Mouse (Mus musculus) A20 (cell line): ENCODE data around the gene F830045P16Rik.
A peak's percentile ranks its signal among the peaks of the same experiment; 100 is the strongest.
"Not testable (repeated sequence)": the region's sequence is repeated elsewhere in the genome, so short reads cannot be mapped to it uniquely, and the experiment has no call there.

Source experiments
- DNase-seq: peaks from one replicate; pipeline ENCODE4 v3.0.0-alpha.2; 2011; ENCODE audit warnings: low read depth, low spot score

Gene F830045P16Rik

DNA sequence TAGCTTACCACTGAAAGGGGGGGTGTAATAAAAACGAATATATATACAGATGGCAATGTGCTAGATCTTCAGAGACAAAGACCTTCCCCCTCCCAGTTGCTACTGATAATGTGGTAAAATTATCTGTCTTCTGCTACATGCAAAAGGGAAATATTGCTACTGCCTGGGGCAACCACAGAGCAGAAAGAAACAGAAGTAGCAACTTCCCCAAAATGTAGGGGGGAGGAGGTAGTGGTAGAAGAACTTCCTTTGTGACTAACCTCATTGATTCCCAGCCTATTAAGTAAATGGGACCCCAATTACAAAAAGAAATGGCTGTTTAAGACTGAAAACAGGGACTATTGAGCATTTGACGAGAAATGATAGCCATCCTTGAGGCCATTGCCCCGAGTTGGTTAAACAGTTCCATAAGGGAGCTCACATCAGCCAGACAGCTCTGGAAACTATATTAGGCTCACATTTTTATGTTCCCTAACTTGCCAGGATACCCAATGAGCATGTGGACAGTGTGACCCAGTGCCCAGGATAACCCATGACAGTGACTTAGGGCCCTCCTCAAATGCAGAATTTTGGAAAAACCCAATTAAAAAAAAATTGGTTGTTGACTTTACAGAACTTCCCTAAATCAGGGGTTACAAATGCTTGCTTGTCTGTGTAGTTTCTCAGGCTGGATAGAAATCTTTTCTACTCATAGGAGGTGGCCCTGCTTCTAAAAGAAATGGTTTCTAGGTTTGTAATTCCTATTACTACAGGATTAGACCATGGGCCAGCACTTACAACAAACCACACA is 46.7 kb downstream of the F830045P16Rik start:
- DNase-seq: peak; percentile 84

DNA sequence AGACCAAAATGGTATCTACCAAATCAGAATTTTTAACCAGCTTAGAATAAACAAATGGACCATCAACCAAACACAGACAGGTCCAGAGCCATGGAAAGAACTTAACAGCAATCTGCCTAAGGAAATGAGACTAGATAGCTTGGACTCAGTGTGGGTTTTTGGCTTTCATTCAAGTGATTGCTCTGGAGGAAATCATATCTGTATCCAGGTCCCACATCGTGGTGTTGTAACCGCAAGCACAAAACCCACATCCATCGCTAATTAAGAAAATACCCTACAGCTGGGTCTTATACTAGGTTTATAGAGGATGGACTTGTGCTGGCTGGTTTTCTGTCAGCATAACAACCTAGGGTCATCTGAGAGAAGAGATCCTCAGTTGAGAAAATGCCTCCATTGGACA is 53.3 kb downstream of the F830045P16Rik start:
- no peak for DNase-seq

DNA sequence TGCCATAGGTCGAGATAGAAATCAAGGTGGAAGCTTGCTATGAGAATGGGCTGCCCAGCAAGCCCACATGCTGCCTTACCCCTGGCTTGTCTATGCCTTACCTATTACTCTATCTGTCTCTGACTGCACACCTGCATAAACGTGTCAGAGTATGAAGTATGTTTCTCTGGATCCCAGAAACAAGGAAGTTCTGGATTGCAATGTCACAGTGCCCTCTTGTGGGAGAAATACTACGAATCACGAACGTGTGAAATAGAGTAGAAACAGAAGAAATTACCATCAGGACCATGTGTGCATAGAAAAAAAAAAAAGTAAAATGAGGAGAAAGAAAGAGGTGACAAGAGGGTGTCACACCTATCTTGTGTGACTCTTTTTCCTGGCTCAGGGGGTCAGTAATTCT is 64.5 kb downstream of the F830045P16Rik start:
- peak; percentile 51 for DNase-seq

DNA sequence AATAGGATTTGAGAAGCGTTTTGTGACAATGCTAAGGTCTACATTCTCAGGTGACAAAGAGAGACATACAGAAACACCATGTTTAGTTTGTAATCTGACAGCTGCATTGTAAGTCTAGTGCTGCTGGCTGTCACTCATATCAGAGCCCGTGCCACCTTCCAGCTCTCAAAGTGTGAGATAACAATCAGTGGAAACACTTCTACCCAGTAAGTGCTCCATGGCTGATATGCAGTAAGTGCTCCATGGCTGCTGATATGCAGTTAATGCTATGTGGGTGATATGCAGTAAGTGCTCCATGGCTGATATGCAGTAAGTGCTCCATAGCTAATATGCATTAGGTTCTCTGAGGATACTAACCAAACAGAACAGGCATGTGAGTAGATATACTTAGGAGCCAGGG is 65.6 kb downstream of the F830045P16Rik start:
- no peak for DNase-seq

DNA sequence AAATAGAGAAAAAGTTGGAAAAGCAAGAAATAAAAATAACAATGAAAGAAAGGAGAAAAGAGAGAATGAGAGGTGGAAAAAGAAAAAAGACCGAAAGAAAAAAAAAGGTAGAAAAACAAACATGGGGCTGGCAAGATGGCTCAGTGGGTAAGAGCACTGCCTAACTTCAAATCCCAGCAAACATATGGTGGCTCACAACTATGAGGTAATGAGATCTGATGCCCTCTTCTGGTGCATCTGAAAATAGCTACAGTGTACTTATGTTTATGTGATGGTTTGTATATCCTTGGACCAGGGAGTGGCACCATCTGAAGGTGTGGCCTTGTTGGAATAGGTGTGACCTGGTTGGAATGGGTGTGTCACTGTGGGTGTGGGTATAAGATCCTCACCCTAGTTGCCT is 97.6 kb downstream of the F830045P16Rik start:
- DNase-seq: not testable (repeated sequence)

DNA sequence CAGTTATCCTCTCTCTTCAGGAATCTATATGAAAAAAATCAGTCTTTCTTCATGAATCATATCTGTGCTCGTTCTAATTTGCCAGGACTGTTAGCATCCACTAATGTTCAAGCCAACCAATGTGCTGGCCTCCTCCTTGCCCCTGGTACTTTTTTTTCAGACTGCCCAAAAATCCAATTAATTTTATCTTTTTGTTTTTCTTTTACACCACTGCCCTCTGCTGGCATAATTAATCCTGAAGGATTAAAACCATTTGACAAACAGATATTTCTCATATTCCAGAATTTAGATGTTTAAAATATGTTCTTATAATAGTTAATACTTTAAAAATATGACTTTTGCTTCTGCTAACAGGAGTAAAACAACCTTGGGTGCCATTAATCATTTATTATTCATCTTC is 101.2 kb downstream of the F830045P16Rik start:
- DNase-seq: peak; percentile 40

- no peak for DNase-seq
These were observed 112.7 kb downstream of the F830045P16Rik start for GRCm38 (mm10) chr2:129423741-129424140.

DNA sequence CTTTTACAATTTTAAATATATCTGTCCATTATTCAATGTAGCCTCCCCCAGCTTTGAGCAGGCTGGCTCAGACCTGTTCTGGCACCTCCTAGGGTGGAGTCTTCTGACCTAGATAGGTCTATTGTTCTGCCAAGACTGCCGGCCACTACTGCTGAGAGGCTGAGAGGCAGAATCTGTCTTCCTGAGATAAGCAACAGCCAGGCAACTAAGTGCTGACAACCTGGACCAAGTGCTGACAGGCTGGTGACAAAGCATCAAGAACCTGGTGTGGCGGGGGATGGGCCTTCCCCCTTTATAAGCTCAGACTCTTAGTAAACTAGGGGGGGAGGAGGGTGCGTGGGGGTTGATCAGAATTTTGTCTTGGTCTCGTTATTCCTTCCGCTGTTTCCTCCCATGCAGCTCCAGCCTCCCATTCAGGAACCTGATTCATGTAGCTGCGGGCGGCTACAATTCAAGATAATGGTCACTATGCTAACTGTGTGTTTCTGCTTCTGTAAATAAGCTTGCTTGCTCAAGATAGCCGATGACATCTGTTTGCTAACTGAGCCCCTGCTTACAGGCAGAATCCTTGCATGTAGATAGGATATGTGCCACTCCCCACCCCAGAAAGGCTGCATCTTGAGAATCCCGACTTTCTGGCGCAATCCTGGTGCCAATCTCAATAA is 115.4 kb downstream of the F830045P16Rik start:
- DNase-seq: no peak

- no peak for DNase-seq
These were observed 117.0 kb downstream of the F830045P16Rik start for GRCm38 (mm10) chr2:129419361-129419880.

- DNase-seq: no peak
These were observed 121.8 kb downstream of the F830045P16Rik start for GRCm38 (mm10) chr2:129414593-129414992.

DNA sequence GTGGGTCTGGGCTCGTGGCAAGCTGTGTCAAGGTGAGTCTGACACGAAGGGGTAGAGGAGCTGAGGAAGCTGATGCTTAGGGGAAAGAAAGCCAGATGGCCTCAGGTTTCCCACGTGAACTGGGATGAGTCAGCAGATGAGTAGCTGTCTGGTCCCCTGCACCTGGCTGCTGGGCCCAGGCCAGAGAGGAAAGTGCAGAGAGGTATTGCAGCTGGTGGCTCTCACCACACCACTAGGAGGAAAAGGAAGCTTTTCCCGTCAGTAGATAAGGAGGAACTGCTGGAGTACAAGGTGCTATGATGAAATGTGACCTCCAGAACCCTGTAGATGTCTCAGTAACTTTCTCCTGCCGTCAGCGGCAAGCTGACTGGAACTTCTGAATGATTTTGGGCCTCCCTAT is 122.9 kb downstream of the F830045P16Rik start:
- DNase-seq: peak; percentile 25

GRCm38 (mm10) chr2:129411651-129412050 is 124.8 kb downstream of the F830045P16Rik start:
- DNase-seq: no peak

DNA sequence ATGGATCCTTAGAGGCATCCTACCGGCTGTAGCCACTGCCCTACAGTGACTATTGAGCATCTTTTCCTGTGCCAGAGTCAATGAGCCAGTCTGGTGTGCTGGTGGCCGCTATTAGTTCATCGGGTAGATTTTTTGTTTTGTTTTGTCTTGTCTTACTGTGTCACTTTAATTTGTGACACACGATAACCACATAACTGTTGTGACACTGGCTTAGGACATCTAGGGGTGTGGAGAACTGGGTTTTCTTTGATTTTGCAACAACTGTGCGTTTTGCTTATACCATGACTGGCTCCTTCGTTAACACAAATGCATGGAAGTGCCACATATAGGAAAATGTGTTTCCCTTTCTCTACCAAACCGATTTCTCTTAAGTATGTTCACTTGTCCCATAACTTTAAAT is 126.1 kb downstream of the F830045P16Rik start:
- no peak for DNase-seq

GRCm38 (mm10) chr2:129408476-129408875 is 127.9 kb downstream of the F830045P16Rik start:
- DNase-seq: peak; percentile 74
